Mouse (Mus musculus) MEL (cell line): Measurements from ENCODE around the gene Hsp90b1. TPM values are rescaled to one million over a fixed set of nuclear protein-coding genes. Genes with fewer than 3 reads are reported as not detected.

Experiments
- polyA plus RNA-seq, 2 experiments: library from polyadenylated mRNA; stranded (reverse) in 1 of 2; unstranded in 1 of 2; fragments of >175 nt in 1 of 2; fragments of >200 nt in 1 of 2; gene quantifications; 2 replicates each; pipeline versions ENCODE4 v1.2.1 to v1.2.4; 2012; ENCODE audit warnings: low replicate concordance in 2 of 2, low read depth in 1 of 2; ENCODE audit not compliant: insufficient read length in 2 of 2, insufficient read depth in 1 of 2, missing spikeins in 1 of 2
- total RNA-seq: library from RNA; depleted of rRNA; stranded (reverse); fragments of 300-350 nt; gene quantifications from 2 replicates; pipeline ENCODE4 v1.2.3, GENCODE M21; 2012; rRNA removed

Hsp90b1 gene
- total and polyA plus RNA-seq, 3 experiments, result 150 to 555 (median 420) TPM

Other genes with a start within 250 kb of the Hsp90b1 start
- gene Syn3, start 206.6 kb downstream of the Hsp90b1 start, total RNA-seq, result not detected in 2 replicates
- under 1 TPM in 1 of 2 experiments, not detected in 1; 0.06 TPM for gene Syn3, start 206.6 kb downstream of the Hsp90b1 start, polyA plus RNA-seq
- gene Ttc41, start 302 bp upstream of the Hsp90b1 start, total RNA-seq, result 0.78 and 1.0 TPM in 2 replicates
- gene Ttc41, start 302 bp upstream of the Hsp90b1 start, polyA plus RNA-seq, result 1 to 10 TPM in 1 of 2 experiments, not detected in 1; 2.1 TPM
- 1.3 and 1.8 TPM in 2 replicates for gene Gm49358, start 58.5 kb upstream of the Hsp90b1 start, total RNA-seq
- gene Gm49358, start 58.5 kb upstream of the Hsp90b1 start, polyA plus RNA-seq, result not detected
- 7.0 and 9.7 TPM in 2 replicates for gene Nt5dc3, start 73.5 kb upstream of the Hsp90b1 start, total RNA-seq
- gene Nt5dc3, start 73.5 kb upstream of the Hsp90b1 start, polyA plus RNA-seq, result 10 to 100 TPM in 1 of 2 experiments, not detected in 1; 15.6 TPM